ENCODE assay signal across 8 mouse cellular contexts in genomic region chr1:79581136-79581679, GRCm38 (mm10).
DNase-seq lines count a peak whose midpoint lies in the region; ATAC-seq lines count a peak whose summit lies in the region.

No protein-coding gene starts in this region.

- H3K9ac ChIP-seq in limb, embryonic 12.5 days (replicated peaks): no peak overlapping the region; the same call in 1 of the 2 replicates
- H3K9ac ChIP-seq in midbrain, embryonic 16.5 days (ENCODE audit: low read depth, low read length): peak overlapping the region; percentile 78

- no peaks in the 10 kb centered on the region for H3K4me1 ChIP-seq in limb, embryonic 12.5 days (replicated peaks)
- H3K4me1 ChIP-seq in midbrain, embryonic 16.5 days (ENCODE audit: control insufficient read depth, insufficient read depth, low read length): peaks cover 8% of the 10 kb centered on the region

- ATAC-seq in limb, embryonic 12.5 days (ENCODE audit: insufficient number of reproducible peaks, insufficient read depth, low FRiP score, low TSS enrichment, low read depth): no peak
- ATAC-seq in midbrain, embryonic 16.5 days: peak; percentile 93

- peaks cover 12% of the 10 kb centered on the region; the same call in 1 of the 2 replicates for H3K27me3 ChIP-seq in limb, embryonic 12.5 days
- no peaks in the 10 kb centered on the region for H3K27me3 ChIP-seq in midbrain, embryonic 16.5 days (ENCODE audit: control insufficient read depth, insufficient read depth, low read depth, low read length)

- H3K36me3 ChIP-seq in limb, embryonic 12.5 days: no peaks in the 10 kb centered on the region
- no peaks in the 10 kb centered on the region for H3K36me3 ChIP-seq in midbrain, embryonic 16.5 days (ENCODE audit: control insufficient read depth, insufficient read depth, low read length)

- peak overlapping the region; percentile 49 for H3K4me2 ChIP-seq in limb, embryonic 12.5 days
- H3K4me2 ChIP-seq in midbrain, embryonic 16.5 days (ENCODE audit: low read length): peak overlapping the region; percentile 73

- peak overlapping the region; percentile 24 for H3K4me3 ChIP-seq in limb, embryonic 12.5 days (replicated peaks)
- peak overlapping the region; percentile 48 for H3K4me3 ChIP-seq in midbrain, embryonic 16.5 days (ENCODE audit: low read depth, low read length)

- H3K27ac ChIP-seq in limb, embryonic 12.5 days: no peak overlapping the region
- H3K27ac ChIP-seq in midbrain, embryonic 16.5 days (ENCODE audit: low read length): peak overlapping the region; percentile 94

- 11% methylated on average over 15 of the region's 15 CpGs for WGBS in limb, embryonic 12.5 days
- 1% methylated on average over 15 of the region's 15 CpGs for WGBS in midbrain, embryonic 16.5 days

- peak; percentile 66 for DNase-seq in 3T3-L1 (ENCODE audit: low read depth, low spot score)
- peak; percentile 33 to 46 for DNase-seq in adrenal gland, adult 18-20 months (ENCODE audit: low spot score in 2 of 2)
- peak; percentile 72 for DNase-seq in embryo, embryonic 9.5 days (ENCODE audit: extremely low spot score)
- peak; percentile 15 to 24 for DNase-seq in heart, adult 9 months (ENCODE audit: low spot score in 2 of 2)
- DNase-seq in kidney, adult 9 months: peak; percentile 45
- peak; percentile 93 for DNase-seq in telencephalon, adult 2 months (ENCODE audit: low read depth, low spot score)

- no peaks in the 10 kb centered on the region for H3K9me3 ChIP-seq in limb, embryonic 12.5 days
- H3K9me3 ChIP-seq in midbrain, embryonic 16.5 days (replicated peaks; ENCODE audit: control insufficient read depth, low read length, poor library complexity, severe bottlenecking): no peaks in the 10 kb centered on the region

Comparison
In these comparisons a context has a peak if more than half of its experiments do, and no peak if none do; other contexts are left out.
1. DNase-seq: peak in every context shown above with its lines; median percentile 93 in telencephalon, adult 2 months; 72 in embryo, embryonic 9.5 days; 66 in 3T3-L1; 45 in kidney, adult 9 months; 40 in adrenal gland, adult 18-20 months; 20 in heart, adult 9 months.